Mouse (Mus musculus) liver, adult 2 months (tissue): ENCODE data around the gene Ppp1r13b.

ENCODE experiments used
- CTCF ChIP-seq: fragments of 200-500 bp; IDR thresholded peaks from 2 replicates; pipeline ENCODE4 v1.5.1; 2011; ENCODE audit warnings: low read depth, low read length, control low read depth
- POLR2A ChIP-seq: fragments of 200-500 bp; IDR thresholded peaks from 2 replicates; pipeline ENCODE4 v1.6.1; 2011; ENCODE audit warnings: low read length, control low read depth; ENCODE audit not compliant: insufficient read depth; ENCODE audit errors: extremely low read depth

GRCm38 (mm10) chr12:111889251-111889650, 18.7 kb downstream of the Ppp1r13b start:
- no peak for TF ChIP-seq CTCF
- TF ChIP-seq POLR2A: no peak
